Mouse (Mus musculus): Measurements from ENCODE around the gene Galnt10. TPM values are rescaled to one million over a fixed set of nuclear protein-coding genes. Genes with fewer than 3 reads are reported as not detected.

Galnt10 gene
- total and polyA plus RNA-seq, 3 experiments: 0.07 to 0.85 TPM; not detected in 1

DNA sequence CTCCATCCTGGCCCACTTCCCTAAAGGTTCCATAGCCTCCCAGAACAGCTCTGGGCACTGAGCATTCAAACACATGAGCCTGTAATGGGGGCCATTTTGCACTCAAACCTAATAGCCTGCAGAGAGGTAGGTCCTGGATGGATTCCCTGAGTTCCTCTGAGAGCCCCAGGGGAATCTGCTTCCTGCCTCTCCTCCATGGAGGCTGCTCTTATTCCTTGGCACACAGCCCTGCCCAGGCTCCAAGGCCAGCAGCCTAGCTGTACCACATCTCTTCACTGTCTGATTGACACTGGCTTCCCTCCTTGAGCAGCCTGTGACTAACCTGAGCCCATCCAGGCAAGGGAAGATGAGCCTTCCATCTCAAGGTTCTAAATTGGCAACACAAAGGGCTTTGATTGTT, 23.4 kb upstream of the Galnt10 start:
- H3K79me2 ChIP-seq (replicated peaks; ENCODE audit: control insufficient read depth, extremely low read depth, insufficient read depth, poor library complexity, severe bottlenecking): no peaks in the 10 kb centered on the region
- dilution Hi-C loops (cut with MboI; ENCODE audit: extremely low pct_ligation_motif_present, extremely low pct_unique_long_range_greater_than_20kb, low sequenced_read_pairs): no loop called here
- H3K9ac ChIP-seq (ENCODE audit: insufficient read depth, low read depth): no peak overlapping the region
- no peaks in the 10 kb centered on the region for H3K36me3 ChIP-seq (replicated peaks in 1 of 2; ENCODE audit: control insufficient read depth in 1 of 2, insufficient read depth in 1 of 2, low read length in 1 of 2)
- no peaks in the 10 kb centered on the region for H3K9me3 ChIP-seq (replicated peaks; ENCODE audit: low read length)
- no peak for TF ChIP-seq MYC (IDR thresholded peaks at IDR 0.05; ENCODE audit: low read depth, low read length)
- TF ChIP-seq TBP (conservative IDR thresholded peaks at IDR 0.05; ENCODE audit: low read depth, low read length): no peak
- no peak for TF ChIP-seq ETS1 (conservative IDR thresholded peaks at IDR 0.05; ENCODE audit: low read depth, low read length)
- no peak for TF ChIP-seq GABPA (IDR thresholded peaks at IDR 0.05; ENCODE audit: insufficient replicate concordance, low read depth, low read length)
- TF ChIP-seq POLR2AphosphoS2 (IDR thresholded peaks at IDR 0.05; ENCODE audit: low read depth, low read length): no peak
- no peak for TF ChIP-seq IRF4 (IDR thresholded peaks at IDR 0.05; ENCODE audit: low read depth, low read length)
- no peak for TF ChIP-seq EP300 (IDR thresholded peaks at IDR 0.05; ENCODE audit: low read length)
- no peak for TF ChIP-seq ZKSCAN1 (IDR thresholded peaks at IDR 0.05; ENCODE audit: borderline replicate concordance, low read depth, low read length)
- TF ChIP-seq ZMIZ1 (IDR thresholded peaks at IDR 0.05; ENCODE audit: low read depth, low read length): no peak
- no peak for TF ChIP-seq MEF2A (IDR thresholded peaks at IDR 0.05; ENCODE audit: borderline replicate concordance, low read depth, low read length)
- no peak for TF ChIP-seq CHD2 (IDR thresholded peaks at IDR 0.05; ENCODE audit: low read length)
- in situ Hi-C loops (cut with MboI; ENCODE audit: low pct_ligation_motif_present, low pct_unique_long_range_greater_than_20kb, low sequenced_read_pairs): loop anchor here (25.0 kb wide), 1 partner anchor 315 kb away; no protein-coding TSS in a partner anchor
- H3K4me3 ChIP-seq (replicated peaks in 1 of 3; ENCODE audit: low read depth in 2 of 3, low read length in 2 of 3, poor library complexity in 1 of 3): no peak overlapping the region
- no peak overlapping the region for H3K27ac ChIP-seq (ENCODE audit: insufficient read depth, low read depth)
- DNase-seq (ENCODE audit: extremely low read depth): no peak
- H3K27me3 ChIP-seq (replicated peaks): peaks cover 90% of the 10 kb centered on the region
- H3K4me1 ChIP-seq (ENCODE audit: control insufficient read depth in 1 of 2, insufficient read depth in 2 of 2): no peaks in the 10 kb centered on the region
- no peak overlapping the region for H3K4me2 ChIP-seq (ENCODE audit: insufficient read depth, low read depth, poor library complexity, severe bottlenecking)

DNA sequence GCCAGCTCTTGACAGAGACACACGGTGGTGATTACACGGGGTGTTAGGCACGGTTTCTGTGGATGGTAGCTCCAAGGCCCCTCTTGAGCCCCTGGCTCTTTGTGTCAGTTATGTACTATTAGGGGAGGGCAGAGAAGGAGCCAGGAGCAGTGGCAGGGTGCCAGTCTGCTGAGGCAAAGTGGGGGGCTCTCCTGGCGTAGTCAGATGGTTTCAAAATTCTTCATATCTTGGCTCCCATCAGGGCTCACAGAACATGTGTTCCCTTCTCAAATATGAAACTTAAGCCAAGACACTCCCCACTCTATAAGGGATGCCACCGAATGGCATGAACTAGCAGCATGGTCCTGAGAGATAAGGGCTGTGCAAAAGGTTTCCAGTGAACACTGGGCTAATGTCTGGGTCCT, 20.8 kb upstream of the Galnt10 start:
- no peak for TF ChIP-seq USF1 (IDR thresholded peaks at IDR 0.05; ENCODE audit: low read depth, low read length)
- TF ChIP-seq POLR2A (IDR thresholded peaks at IDR 0.05; ENCODE audit: low read depth, low read length): no peak
- TF ChIP-seq USF2 (conservative IDR thresholded peaks at IDR 0.05; ENCODE audit: low read depth, low read length): no peak
- TF ChIP-seq MAZ (IDR thresholded peaks at IDR 0.05; ENCODE audit: low read depth, low read length): no peak
- TF ChIP-seq GABPA (IDR thresholded peaks at IDR 0.05; ENCODE audit: insufficient replicate concordance, low read depth, low read length): no peak
- TF ChIP-seq MXI1 (IDR thresholded peaks at IDR 0.05; ENCODE audit: low read depth, low read length): no peak
- TF ChIP-seq EP300 (IDR thresholded peaks at IDR 0.05; ENCODE audit: low read length): no peak
- no peak for TF ChIP-seq SMC3 (IDR thresholded peaks at IDR 0.05; ENCODE audit: low read depth, low read length)
- no peak for TF ChIP-seq MAX (IDR thresholded peaks at IDR 0.05; ENCODE audit: low read length)
- TF ChIP-seq CTCF (conservative IDR thresholded peaks at IDR 0.05 in 1 of 2, IDR thresholded peaks at IDR 0.05 in 1 of 2; ENCODE audit: low read depth in 2 of 2, low read length in 2 of 2): no peak
- H3K9ac ChIP-seq (ENCODE audit: insufficient read depth, low read depth): no peak overlapping the region
- no peak overlapping the region for H3K4me3 ChIP-seq (replicated peaks in 1 of 3; ENCODE audit: low read depth in 2 of 3, low read length in 2 of 3, poor library complexity in 1 of 3)
- no peaks in the 10 kb centered on the region for H3K79me2 ChIP-seq (replicated peaks; ENCODE audit: control insufficient read depth, extremely low read depth, insufficient read depth, poor library complexity, severe bottlenecking)
- no peak overlapping the region for H3K4me2 ChIP-seq (ENCODE audit: insufficient read depth, low read depth, poor library complexity, severe bottlenecking)
- DNase-seq (ENCODE audit: extremely low read depth): no peak
- H3K9me3 ChIP-seq (replicated peaks; ENCODE audit: low read length): no peaks in the 10 kb centered on the region
- H3K27me3 ChIP-seq (replicated peaks): peaks cover 87% of the 10 kb centered on the region
- H3K36me3 ChIP-seq (replicated peaks in 1 of 2; ENCODE audit: control insufficient read depth in 1 of 2, insufficient read depth in 1 of 2, low read length in 1 of 2): no peaks in the 10 kb centered on the region
- H3K4me1 ChIP-seq (ENCODE audit: control insufficient read depth in 1 of 2, insufficient read depth in 2 of 2): no peaks in the 10 kb centered on the region
- in situ Hi-C loops (cut with MboI; ENCODE audit: low pct_ligation_motif_present, low pct_unique_long_range_greater_than_20kb, low sequenced_read_pairs): loop anchor here (25.0 kb wide), 1 partner anchor 313 kb away; no protein-coding TSS in a partner anchor
- dilution Hi-C loops (cut with MboI; ENCODE audit: extremely low pct_ligation_motif_present, extremely low pct_unique_long_range_greater_than_20kb, low sequenced_read_pairs): no loop called here
- H3K27ac ChIP-seq (ENCODE audit: insufficient read depth, low read depth): no peak overlapping the region
